Mouse (Mus musculus): ENCODE measurements around the gene Tspear.

GRCm38 (mm10) chr10:77916636-77917335 is 230.4 kb downstream of the Tspear start:
- TF ChIP-seq CTCF (IDR thresholded peaks at IDR 0.05; ENCODE audit: borderline replicate concordance, control insufficient read depth, extremely low read depth, insufficient read depth, low read length, poor library complexity), result peak; percentile 75; the same call in 1 of the 2 replicates
- TF ChIP-seq POLR2A (IDR thresholded peaks at IDR 0.05; ENCODE audit: control insufficient read depth, extremely low read depth, insufficient read depth, low read length, poor library complexity), result no peak

All from thymus, adult 2 months (tissue).